Mouse (Mus musculus) CD4-positive helper T cell, adult 2 months (primary cell): ENCODE results near the gene Xcl1.
"Not testable (repeated sequence)": the region's sequence is repeated elsewhere in the genome, so short reads cannot be mapped to it uniquely, and the experiment has no call there.

Experiments used
- DNase-seq: peaks from one replicate; pipeline ENCODE4 v3.0.0-alpha.2; 2012; ENCODE audit warnings: low read depth, missing footprints, low spot score

Gene Xcl1

GRCm38 (mm10) chr1:164935477-164936044 is at the start of gene Xcl1:
TSS of gene Xcl1 (minus strand) at chr1:164935527.
- DNase-seq = no peak

GRCm38 (mm10) chr1:164984681-164985080 is 49.4 kb upstream of the Xcl1 start:
- not testable (repeated sequence) for DNase-seq

GRCm38 (mm10) chr1:164977351-164977750 is 42.0 kb upstream of the Xcl1 start:
- DNase-seq = no peak

GRCm38 (mm10) chr1:164975729-164976128 is 40.4 kb upstream of the Xcl1 start:
- DNase-seq = peak; percentile 42

GRCm38 (mm10) chr1:164975276-164975675 is 39.9 kb upstream of the Xcl1 start:
- no peak for DNase-seq

GRCm38 (mm10) chr1:164973790-164974189 is 38.5 kb upstream of the Xcl1 start:
- DNase-seq = no peak

DNA sequence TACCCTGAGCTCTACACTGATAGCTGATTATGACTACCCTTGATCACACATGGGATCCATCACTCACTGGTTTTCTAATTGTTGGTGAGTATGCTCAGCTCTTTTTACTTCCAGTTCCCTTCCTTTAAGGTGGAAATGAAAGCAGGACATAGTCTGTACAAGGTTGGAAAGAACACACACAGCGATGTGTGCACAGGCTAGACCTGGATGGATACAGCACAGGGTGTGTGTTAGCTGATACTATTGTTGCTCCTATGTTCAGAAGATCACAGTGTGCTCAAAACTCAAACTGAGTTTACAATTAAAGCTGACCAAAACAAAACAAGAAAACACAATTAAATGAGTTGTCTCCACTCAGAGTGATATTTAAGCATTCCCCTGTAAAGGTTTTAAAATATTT is 38.0 kb upstream of the Xcl1 start:
- no peak for DNase-seq

- peak; percentile 33 for DNase-seq
Observed at GRCm38 (mm10) chr1:164972744-164973143, 37.4 kb upstream of the Xcl1 start.

DNA sequence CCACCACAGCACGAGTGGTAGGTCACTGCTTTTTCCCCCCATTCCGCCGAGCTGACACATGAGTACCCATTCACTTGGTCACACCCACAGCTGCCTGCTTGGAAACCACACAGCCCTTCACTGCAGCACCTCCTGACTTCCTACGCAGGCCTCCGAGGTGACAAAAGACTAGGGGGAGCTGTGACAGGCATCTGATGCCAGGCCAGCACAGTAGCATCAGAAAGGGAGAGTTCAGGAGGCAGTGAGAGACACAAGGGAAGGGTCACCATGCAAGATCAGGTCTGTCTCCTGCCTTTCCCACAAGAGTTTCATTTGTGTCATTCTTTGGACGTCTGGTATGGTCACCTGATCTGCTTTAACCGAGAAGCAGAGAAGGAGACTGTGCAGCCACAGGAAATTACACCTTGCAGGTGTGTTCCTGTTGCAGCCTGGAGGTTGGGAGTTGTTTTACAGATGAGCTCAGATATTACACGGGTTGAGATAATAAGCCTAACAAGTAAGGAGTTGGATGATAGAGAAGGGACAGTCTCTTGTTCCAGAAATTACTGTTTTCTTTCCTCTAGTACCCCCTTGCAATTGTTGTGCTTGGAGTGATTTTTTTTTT is 30.9 kb upstream of the Xcl1 start:
- DNase-seq = peak; percentile 78

DNA sequence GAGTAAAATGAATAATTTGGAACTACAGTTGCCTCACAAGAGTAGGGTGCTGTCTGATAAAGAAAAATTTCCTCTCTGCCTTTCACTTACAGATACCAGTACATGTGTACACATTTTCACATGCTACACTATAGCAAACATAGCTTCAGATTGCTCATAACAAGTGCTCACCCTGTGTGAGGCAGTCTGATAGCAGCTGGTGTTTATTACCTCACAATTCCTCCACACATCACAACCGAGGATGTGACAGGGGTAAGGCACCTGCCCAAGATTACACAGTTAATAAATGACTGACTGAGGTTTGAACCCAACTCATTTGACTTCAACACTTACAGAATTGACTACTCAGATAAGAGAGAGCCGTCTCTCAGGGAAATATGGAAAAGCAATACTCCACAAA is 25.3 kb upstream of the Xcl1 start:
- DNase-seq = peak; percentile 35

DNA sequence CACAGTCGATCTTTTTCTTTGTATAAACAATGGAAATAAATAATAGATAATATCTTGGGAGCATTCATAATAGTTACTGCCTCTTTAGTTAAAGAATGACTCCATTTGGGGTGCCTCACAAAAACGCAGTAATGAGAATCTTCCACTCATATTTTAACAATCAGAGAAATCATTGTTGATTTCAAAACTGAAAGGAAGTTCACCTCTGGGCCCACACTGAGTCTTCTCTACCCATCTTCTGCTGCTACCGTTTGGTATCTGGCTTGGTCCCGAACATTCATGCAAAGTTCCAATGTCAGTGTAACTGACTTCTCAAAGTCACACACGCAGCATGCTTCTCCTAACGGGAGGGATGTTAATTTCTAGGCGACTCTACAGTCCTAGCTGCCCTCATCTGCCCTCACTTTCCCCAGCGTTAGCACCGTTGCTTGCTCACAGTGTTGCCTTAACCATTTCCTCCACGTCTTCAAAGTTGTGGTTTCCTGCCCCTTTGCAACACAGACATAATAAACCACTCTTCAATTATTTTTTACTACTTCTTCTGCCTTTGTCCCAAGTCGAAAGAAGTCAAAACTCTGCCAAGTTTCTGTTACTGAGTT is 24.6 kb upstream of the Xcl1 start:
- peak; percentile 80 for DNase-seq

GRCm38 (mm10) chr1:164959160-164959559 is 23.8 kb upstream of the Xcl1 start:
- no peak for DNase-seq

GRCm38 (mm10) chr1:164957974-164958373 is 22.6 kb upstream of the Xcl1 start:
- DNase-seq = no peak

- DNase-seq = no peak
Observed at GRCm38 (mm10) chr1:164956725-164957399, 21.5 kb upstream of the Xcl1 start.

DNA sequence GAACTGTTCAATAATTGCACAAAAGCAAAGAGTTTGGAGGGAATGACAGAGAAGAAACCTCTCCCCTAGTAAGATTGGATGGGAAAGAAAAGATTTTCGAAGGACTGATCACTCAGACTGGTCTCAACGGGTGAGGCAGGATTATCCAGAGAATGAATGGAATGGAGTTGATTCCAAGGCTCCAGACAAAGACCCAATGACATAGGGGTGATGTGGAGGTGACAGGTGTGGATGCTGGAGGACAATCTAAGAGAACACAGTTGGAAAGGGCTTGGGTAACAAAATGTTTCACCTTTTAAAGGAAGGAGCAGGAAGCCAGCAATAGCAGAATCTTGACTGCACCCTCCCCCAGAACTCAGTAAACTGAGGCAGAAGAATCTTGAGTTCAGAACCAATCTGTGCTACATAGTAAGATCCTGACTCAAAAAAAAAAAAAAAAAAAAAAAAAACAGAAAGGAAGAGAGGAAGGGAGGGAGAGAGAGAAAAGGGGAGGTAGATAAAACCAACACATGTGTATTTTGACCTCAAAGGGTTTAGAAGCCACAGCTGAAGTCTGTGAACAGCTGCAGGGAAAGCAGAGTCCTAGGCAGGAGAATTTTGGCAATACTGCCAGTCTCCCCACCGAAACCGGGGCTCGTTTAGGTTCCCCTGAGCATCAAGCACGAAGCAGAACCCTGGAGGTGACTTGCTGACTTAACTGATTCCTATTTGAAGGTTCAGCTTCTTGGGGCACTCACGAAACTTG is 20.3 kb upstream of the Xcl1 start:
- DNase-seq = no peak

- DNase-seq = no peak
Observed at GRCm38 (mm10) chr1:164953574-164953973, 18.2 kb upstream of the Xcl1 start.

- no peak for DNase-seq
Observed at GRCm38 (mm10) chr1:164936060-164936459, 733 bp upstream of the Xcl1 start.

DNA sequence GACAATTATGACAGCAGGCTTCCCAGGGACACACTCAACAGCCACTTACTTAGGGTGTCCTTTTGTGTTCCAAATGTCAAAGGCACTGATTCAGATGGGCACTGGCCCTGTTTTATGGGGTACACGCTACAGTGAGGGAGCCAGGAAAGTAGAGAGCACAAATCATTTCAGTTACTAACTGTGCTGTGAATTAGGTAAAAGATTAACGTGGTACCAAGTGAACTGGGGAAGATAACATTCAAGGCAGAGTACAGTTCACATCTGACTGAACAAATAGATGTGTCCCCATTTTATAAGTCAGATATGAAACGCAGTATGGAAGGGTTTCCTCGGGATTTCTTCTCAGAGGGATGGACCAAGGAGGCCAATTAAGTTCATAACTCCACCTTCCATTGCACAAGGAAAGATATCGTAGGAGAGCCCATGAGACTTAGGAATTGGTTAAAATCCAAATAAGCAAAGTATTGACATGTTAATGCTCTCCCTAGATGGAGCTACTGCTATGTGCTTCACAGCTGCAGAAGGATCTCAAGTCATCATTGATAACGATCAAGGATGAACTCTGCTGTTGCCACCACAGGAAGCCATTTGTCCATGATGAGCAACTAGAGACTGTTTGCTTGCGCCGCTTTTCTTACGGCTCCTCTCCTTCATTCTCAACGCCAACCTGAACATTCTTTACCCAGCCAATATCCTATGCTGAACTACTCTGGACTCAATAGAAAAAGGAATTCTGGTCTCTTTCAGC is 1.7 kb downstream of the Xcl1 start:
- DNase-seq = peak; percentile 23

GRCm38 (mm10) chr1:164931135-164931534 is 4.2 kb downstream of the Xcl1 start:
- no peak for DNase-seq

- no peak for DNase-seq
Observed at GRCm38 (mm10) chr1:164930006-164930405, 5.3 kb downstream of the Xcl1 start.

DNA sequence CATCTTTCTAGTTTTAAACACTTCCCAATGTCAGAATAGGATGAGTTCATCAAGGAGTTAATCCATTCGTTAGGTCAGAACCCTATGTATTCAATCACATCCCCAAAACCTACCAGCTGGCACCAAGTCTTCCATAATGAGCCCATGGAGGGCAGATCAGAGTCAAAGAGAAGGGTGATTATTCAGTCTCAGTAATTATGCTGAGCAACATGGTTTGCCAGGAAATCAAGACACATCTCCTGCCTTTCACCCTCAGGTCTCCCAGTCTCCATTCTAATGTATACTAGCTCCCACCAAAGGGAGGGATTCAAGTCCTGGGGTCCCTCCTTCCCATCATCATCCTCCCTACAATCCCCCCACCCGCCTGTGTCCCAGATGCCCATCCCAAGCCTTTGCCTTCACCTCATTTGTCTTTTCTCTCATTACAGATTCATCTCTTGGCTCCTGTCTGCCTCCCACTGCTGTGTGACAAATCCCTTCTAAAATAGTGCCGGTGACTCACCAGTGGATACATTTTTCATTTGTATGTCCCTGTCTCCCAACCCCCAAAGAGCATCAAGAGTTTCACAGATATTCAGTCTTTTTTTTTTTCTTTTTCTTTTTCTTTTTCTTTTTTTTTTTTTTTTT is 8.7 kb downstream of the Xcl1 start:
- no peak for DNase-seq
